Mouse (Mus musculus): ENCODE measurements around the gene Olfr18.

DNA sequence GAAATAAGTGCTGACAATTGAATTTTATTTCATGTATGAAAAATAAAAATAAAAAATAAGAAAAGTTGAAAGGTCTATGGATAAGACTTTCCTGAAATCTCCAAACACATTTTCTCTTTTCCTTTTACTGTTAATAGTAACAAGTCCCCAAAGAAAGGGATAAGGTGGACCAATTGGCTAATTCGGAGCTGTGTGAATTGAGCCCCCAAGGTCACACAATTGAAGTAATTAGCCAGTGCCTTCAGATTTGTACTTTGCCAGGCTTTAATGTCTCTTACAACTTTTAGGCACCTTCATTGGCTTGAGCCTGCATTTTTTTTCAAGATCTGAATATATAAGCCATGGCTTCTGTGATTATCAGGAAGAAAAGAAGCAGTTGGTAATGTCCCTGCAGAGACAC is 37.7 kb downstream of the Olfr18 start, which contains the start of gene Olfr873:
- TF ChIP-seq CTCF (IDR thresholded peaks at IDR 0.05; ENCODE audit: borderline replicate concordance, extremely low read depth, insufficient read depth, insufficient read length) (no peak), POLR2A (IDR thresholded peaks at IDR 0.05; ENCODE audit: borderline replicate concordance, extremely low read depth, insufficient read depth, insufficient read length, poor library complexity, severe bottlenecking) (no peak)

All from brain, embryonic 14.5 days (tissue).